Mouse (Mus musculus): Measurements from ENCODE around the gene Vmn2r22.
"Not testable (repeated sequence)": the region's sequence is repeated elsewhere in the genome, so short reads cannot be mapped to it uniquely, and the experiment has no call there.

GRCm38 (mm10) chr6:123588368-123588767 is 62.2 kb downstream of the Vmn2r22 start:
- TF ChIP-seq CTCF (IDR thresholded peaks at IDR 0.05; ENCODE audit: extremely low read depth, insufficient read depth, insufficient read length, insufficient replicate concordance); POLR2A (IDR thresholded peaks at IDR 0.05; ENCODE audit: low read depth, low read length): not testable (repeated sequence)
